ENCODE assay signal across 24 mouse cellular contexts in genomic region chr7:51140796-51141195, GRCm38 (mm10).
A peak's percentile ranks its signal among the peaks of the same experiment; 100 is the strongest.
DNase-seq lines count a peak whose midpoint lies in the region; ATAC-seq and TF ChIP-seq lines count a peak whose summit lies in the region.
"Had no signal": no experiment of that assay in that cellular context is flagged by ENCODE, and none has a peak within 500 bp of the region (broad histone marks: within the 10 kb centered on the region; RNA-seq: fewer than 3 reads in every experiment).

No protein-coding gene starts in this region.

- no peak for TF ChIP-seq CTCF in kidney, adult 2 months (conservative IDR thresholded peaks at IDR 0.05; ENCODE audit: insufficient read depth, insufficient read length, low read depth, low read length)

- no peak overlapping the region for H3K27ac ChIP-seq in kidney, embryonic 15.5 days
- no peak overlapping the region for H3K27ac ChIP-seq in kidney, adult 2 months (ENCODE audit: insufficient read depth, low read depth, low read length)
- H3K27ac ChIP-seq: embryonic facial prominence, embryonic 10.5 days; embryonic facial prominence, embryonic 12.5 days; forebrain, embryonic 13.5 days; forebrain, embryonic 15.5 days had no signal

- no peak overlapping the region for H3K4me2 ChIP-seq in kidney, embryonic 15.5 days
- H3K4me2 ChIP-seq: embryonic facial prominence, embryonic 12.5 days; forebrain, embryonic 13.5 days; forebrain, embryonic 15.5 days had no signal

- TF ChIP-seq POLR2A in kidney, adult 2 months (IDR thresholded peaks at IDR 0.05; ENCODE audit: low read depth, low read length): no peak

- no peaks in the 10 kb centered on the region for H3K4me1 ChIP-seq in kidney, embryonic 15.5 days
- H3K4me1 ChIP-seq in kidney, adult 2 months (ENCODE audit: control insufficient read depth, insufficient read depth, low read length): no peaks in the 10 kb centered on the region
- H3K4me1 ChIP-seq: embryonic facial prominence, embryonic 10.5 days; embryonic facial prominence, embryonic 12.5 days; forebrain, embryonic 13.5 days; forebrain, embryonic 15.5 days had no signal

- 76% methylated on average over 4 of the region's 4 CpGs for WGBS in kidney, embryonic 15.5 days
- 53% methylated on average over 4 of the region's 4 CpGs for WGBS in kidney, adult 2 months

- no peak overlapping the region for H3K4me3 ChIP-seq in kidney, embryonic 15.5 days (replicated peaks)
- H3K4me3 ChIP-seq in kidney, adult 2 months (ENCODE audit: insufficient read depth, low read depth, low read length): no peak overlapping the region
- H3K4me3 ChIP-seq: embryonic facial prominence, embryonic 10.5 days; embryonic facial prominence, embryonic 12.5 days; forebrain, embryonic 13.5 days; forebrain, embryonic 15.5 days had no signal

- DNase-seq in kidney, adult 11 months: peak; percentile 10
- peak; percentile 63 for DNase-seq in kidney, adult 2 months
- no peak for DNase-seq in kidney, postnatal 4 days
- DNase-seq in kidney, adult 9 months: peak; percentile 63
- DNase-seq in kidney, postnatal 14 days: no peak
- DNase-seq: adrenal gland, adult 8-10 months; adrenal gland, postnatal 14 days; adrenal gland, postnatal 36 days; B cell, adult 2 months; cerebellum, adult 11-12 months; cerebellum, adult 2 months; cerebellum, adult 9-10 months; cerebellum, postnatal 10 days; cerebellum, postnatal 25 days had no signal

- ATAC-seq in kidney, embryonic 15.5 days (replicated peaks; ENCODE audit: low FRiP score): no peak
- ATAC-seq: activated CD4-positive, CD25-positive, alpha-beta regulatory T cell, adult 4 months; CD4-positive, CD25-positive, alpha-beta regulatory T cell, adult 4 months; forebrain, embryonic 13.5 days; forebrain, embryonic 15.5 days; Patski had no signal

- no peak overlapping the region for H3K9ac ChIP-seq in kidney, embryonic 15.5 days
- H3K9ac ChIP-seq: embryonic facial prominence, embryonic 12.5 days; forebrain, embryonic 13.5 days; forebrain, embryonic 15.5 days had no signal

- no peaks in the 10 kb centered on the region for H3K27me3 ChIP-seq in kidney, embryonic 15.5 days
- H3K27me3 ChIP-seq in kidney, adult 2 months (replicated peaks; ENCODE audit: control insufficient read depth, insufficient read depth, low read length): no peaks in the 10 kb centered on the region
- H3K27me3 ChIP-seq: CH12.LX; embryonic facial prominence, embryonic 12.5 days; forebrain, embryonic 13.5 days; forebrain, embryonic 15.5 days; Patski had no signal

- no peaks in the 10 kb centered on the region for H3K9me3 ChIP-seq in kidney, embryonic 15.5 days (replicated peaks)
- H3K9me3 ChIP-seq: embryonic facial prominence, embryonic 10.5 days; embryonic facial prominence, embryonic 12.5 days; forebrain, embryonic 13.5 days; forebrain, embryonic 15.5 days; G1E had no signal

- H3K36me3 ChIP-seq in kidney, embryonic 15.5 days: no peaks in the 10 kb centered on the region
- H3K36me3 ChIP-seq in kidney, adult 2 months (ENCODE audit: control insufficient read depth, insufficient read depth, low read length): no peaks in the 10 kb centered on the region
- H3K36me3 ChIP-seq: embryonic facial prominence, embryonic 10.5 days; embryonic facial prominence, embryonic 12.5 days; forebrain, embryonic 15.5 days; G1E had no signal

Comparison
In these comparisons a context has a peak if more than half of its experiments do, and no peak if none do; other contexts are left out.
1. DNase-seq: peak in kidney, adult 11 months (single experiment), kidney, adult 2 months (single experiment) and kidney, adult 9 months (single experiment); none in kidney, postnatal 4 days (0 of 2) and kidney, postnatal 14 days (single experiment).